Mouse (Mus musculus): ENCODE measurements at regions not wholly inside any gene's neighbourhood (a gene's known extent, or its start where the extent isn't known, plus 50 kb on each side); places are given as distances from the start of the nearest gene placed in this dataset.

- TF ChIP-seq POLR2A (IDR thresholded peaks at IDR 0.05; ENCODE audit: borderline replicate concordance, extremely low read depth, insufficient read depth, insufficient read length, poor library complexity, severe bottlenecking) (no peak), CTCF (IDR thresholded peaks at IDR 0.05; ENCODE audit: borderline replicate concordance, extremely low read depth, insufficient read depth, insufficient read length) (no peak)
Measured at GRCm38 (mm10) chr1:194114399-194114798, 503.6 kb upstream of the Plxna2 start.
